8 mouse cellular contexts compared by ENCODE assay signal in genomic region chr8:110617801-110618358, GRCm38 (mm10). TPM values are rescaled to one million over a fixed set of nuclear protein-coding genes. Genes with fewer than 3 reads are reported as not detected.
A peak's percentile ranks its signal among the peaks of the same experiment; 100 is the strongest.
DNase-seq lines count a peak whose midpoint lies in the region; ATAC-seq lines count a peak whose summit lies in the region.

No protein-coding gene starts in this region.

- H3K9ac ChIP-seq in kidney, embryonic 16.5 days (replicated peaks; ENCODE audit: low read length): peak overlapping the region; percentile 56
- H3K9ac ChIP-seq in hindbrain, embryonic 12.5 days: peak overlapping the region; percentile 79

- peaks cover 14% of the 10 kb centered on the region for H3K4me1 ChIP-seq in kidney, embryonic 16.5 days (ENCODE audit: insufficient read depth, low read length)
- peaks cover 19% of the 10 kb centered on the region for H3K4me1 ChIP-seq in hindbrain, embryonic 12.5 days
- peaks cover 24% of the 10 kb centered on the region for H3K4me1 ChIP-seq in midbrain, embryonic 10.5 days

- H3K9me3 ChIP-seq in kidney, embryonic 16.5 days (ENCODE audit: low read length): no peaks in the 10 kb centered on the region
- H3K9me3 ChIP-seq in hindbrain, embryonic 12.5 days (replicated peaks): no peaks in the 10 kb centered on the region
- no peaks in the 10 kb centered on the region for H3K9me3 ChIP-seq in midbrain, embryonic 10.5 days (replicated peaks)

- DNase-seq in kidney, adult 8-10 months: no peak
- no peak for DNase-seq in midbrain, embryonic 10.5 days (ENCODE audit: low spot score)
- DNase-seq in gastrocnemius, postnatal 25 days: no peak
- DNase-seq in cerebellum, adult 9-11 months: no peak
- DNase-seq in kidney, adult 18-20 months: no peak

- ATAC-seq in kidney, embryonic 16.5 days (ENCODE audit: low FRiP score, low TSS enrichment): peak; percentile 29; the same call in 1 of the 2 replicates
- peak; percentile 10; the same call in 1 of the 2 replicates for ATAC-seq in common myeloid progenitor, adult 5-6 weeks (replicated peaks; ENCODE audit: low read depth, poor library complexity, severe bottlenecking)
- ATAC-seq in hindbrain, embryonic 12.5 days (ENCODE audit: low FRiP score): peak; percentile 36; the same call in 1 of the 2 replicates

- H3K4me3 ChIP-seq in kidney, embryonic 16.5 days (ENCODE audit: low read length): peak overlapping the region; percentile 89
- H3K4me3 ChIP-seq in hindbrain, embryonic 12.5 days: peak overlapping the region; percentile 84
- H3K4me3 ChIP-seq in midbrain, embryonic 10.5 days: peak overlapping the region; percentile 97

- no peak overlapping the region for H3K27ac ChIP-seq in kidney, embryonic 16.5 days (ENCODE audit: low read length)
- H3K27ac ChIP-seq in hindbrain, embryonic 12.5 days: peak overlapping the region; percentile 40; the same call in 1 of the 2 replicates
- peak overlapping the region; percentile 87 for H3K27ac ChIP-seq in midbrain, embryonic 10.5 days (replicated peaks)

- H3K4me2 ChIP-seq in kidney, embryonic 16.5 days (replicated peaks; ENCODE audit: low read depth, low read length): peak overlapping the region; percentile 85
- peak overlapping the region; percentile 81 for H3K4me2 ChIP-seq in hindbrain, embryonic 12.5 days (replicated peaks)

- peaks cover 5% of the 10 kb centered on the region; the same call in 1 of the 2 replicates for H3K27me3 ChIP-seq in kidney, embryonic 16.5 days (ENCODE audit: insufficient read depth, low read length)
- H3K27me3 ChIP-seq in hindbrain, embryonic 12.5 days: no peaks in the 10 kb centered on the region
- peaks cover 7% of the 10 kb centered on the region; the same call in 1 of the 2 replicates for H3K27me3 ChIP-seq in midbrain, embryonic 10.5 days (ENCODE audit: low read depth, poor library complexity, severe bottlenecking)

- H3K36me3 ChIP-seq in kidney, embryonic 16.5 days (ENCODE audit: insufficient read depth, low read length): no peaks in the 10 kb centered on the region
- H3K36me3 ChIP-seq in hindbrain, embryonic 12.5 days: no peaks in the 10 kb centered on the region
- H3K36me3 ChIP-seq in midbrain, embryonic 10.5 days: no peaks in the 10 kb centered on the region

- WGBS in kidney, embryonic 16.5 days: 23% methylated on average over 14 of the region's 14 CpGs
- WGBS in hindbrain, embryonic 12.5 days: 25% methylated on average over 14 of the region's 14 CpGs
- whole genome bisulfite sequencing in midbrain, embryonic 10.5 days: 21% methylated on average over 14 of the region's 14 CpGs

RNA-seq across cellular contexts. Expression of gene Vac14, which starts 0.5 kb away (rescaled TPM):
- polyA plus RNA-seq in kidney, embryonic 16.5 days (2015; fragmentation: Nextera tagmentation; extraction: Ambion mirVana): 21.6 and 21.7 TPM in 2 replicates
- total RNA-seq in common myeloid progenitor, adult 5-6 weeks (2017): 19.8 and 20.3 TPM in 2 replicates
- polyA plus RNA-seq in hindbrain, embryonic 12.5 days (2016; fragmentation: Nextera tagmentation; extraction: Ambion mirVana): 29.5 and 29.7 TPM in 2 replicates
- 27.7 and 28.1 TPM in 2 replicates for polyA plus RNA-seq in midbrain, embryonic 10.5 days (2016; fragmentation: Nextera tagmentation; extraction: Ambion mirVana)
- total RNA-seq in gastrocnemius, postnatal 25 days (2021): 10 to 100 TPM; 15.4 to 16.2 TPM
